Mouse (Mus musculus) urinary bladder, postnatal 36 days (tissue): ENCODE measurements at regions not wholly inside any gene's neighbourhood (a gene's known extent, or its start where the extent isn't known, plus 50 kb on each side); places are given as distances from the start of the nearest gene placed in this dataset.
"Not testable (repeated sequence)": the region's sequence is repeated elsewhere in the genome, so short reads cannot be mapped to it uniquely, and the experiment has no call there.

ENCODE experiments used
- DNase-seq, 2 experiments: peaks; one replicate each; pipeline ENCODE4 v3.0.0; 2022; ENCODE audit warnings: low spot score in 2 of 2, mixed read lengths in 1 of 2

- no peak for DNase-seq
Observed at GRCm38 (mm10) chr14:53802547-53802946, 451.4 kb downstream of the Dad1 start.

- no peak for DNase-seq
Observed at GRCm38 (mm10) chr14:53800508-53801136, 453.3 kb downstream of the Dad1 start.

GRCm38 (mm10) chr14:53795160-53795559 lies 458.7 kb downstream of the Dad1 start:
- DNase-seq = not testable (repeated sequence)

- no peak for DNase-seq
Observed at GRCm38 (mm10) chr14:53794527-53794926, 459.4 kb downstream of the Dad1 start.

GRCm38 (mm10) chr14:53792432-53792831 lies 461.5 kb downstream of the Dad1 start:
- not testable (repeated sequence) for DNase-seq

GRCm38 (mm10) chr14:53785547-53785946 lies 468.4 kb downstream of the Dad1 start:
- DNase-seq = not testable (repeated sequence)

- DNase-seq = no peak
Observed at GRCm38 (mm10) chr14:53777375-53777774, 476.5 kb downstream of the Dad1 start.

- DNase-seq = peak in 1 of 2 experiments; percentile 12
Observed at GRCm38 (mm10) chr14:53776717-53777116, 477.2 kb downstream of the Dad1 start.

GRCm38 (mm10) chr14:53766501-53766900 lies 487.4 kb downstream of the Dad1 start:
- not testable (repeated sequence) for DNase-seq

GRCm38 (mm10) chr14:53765918-53766317 lies 488.0 kb downstream of the Dad1 start:
- DNase-seq = not testable (repeated sequence)

GRCm38 (mm10) chr14:53760578-53760977 lies 493.3 kb downstream of the Dad1 start:
- not testable (repeated sequence) for DNase-seq

- not testable (repeated sequence) for DNase-seq
Observed at GRCm38 (mm10) chr14:53757782-53758181, 496.1 kb downstream of the Dad1 start.

GRCm38 (mm10) chr14:53757095-53757494 lies 496.8 kb downstream of the Dad1 start:
- DNase-seq = not testable (repeated sequence)

GRCm38 (mm10) chr14:53750703-53751441 lies 503.0 kb downstream of the Dad1 start:
- no peak for DNase-seq

- DNase-seq = not testable (repeated sequence)
Observed at GRCm38 (mm10) chr14:53743552-53743951, 510.4 kb downstream of the Dad1 start.

GRCm38 (mm10) chr14:53742864-53743263 lies 511.0 kb downstream of the Dad1 start:
- not testable (repeated sequence) for DNase-seq

- not testable (repeated sequence) for DNase-seq
Observed at GRCm38 (mm10) chr14:53741246-53741645, 512.7 kb downstream of the Dad1 start.

GRCm38 (mm10) chr14:53737962-53738361 lies 515.9 kb downstream of the Dad1 start:
- DNase-seq = not testable (repeated sequence)

GRCm38 (mm10) chr14:53736274-53736673 lies 517.6 kb downstream of the Dad1 start:
- DNase-seq = not testable (repeated sequence)

GRCm38 (mm10) chr14:53731600-53731999 lies 522.3 kb downstream of the Dad1 start:
- DNase-seq = not testable (repeated sequence)

- not testable (repeated sequence) for DNase-seq
Observed at GRCm38 (mm10) chr14:53729877-53730276, 524.0 kb downstream of the Dad1 start.

GRCm38 (mm10) chr14:53729149-53729548 lies 524.8 kb downstream of the Dad1 start:
- not testable (repeated sequence) for DNase-seq

- not testable (repeated sequence) for DNase-seq
Observed at GRCm38 (mm10) chr14:53726914-53727313, 527.0 kb downstream of the Dad1 start.
